Mouse (Mus musculus): ENCODE measurements around the gene Mrpl58. TPM values are rescaled to one million over a fixed set of nuclear protein-coding genes. Genes with fewer than 3 reads are reported as not detected.
A peak's percentile ranks its signal among the peaks of the same experiment; 100 is the strongest.

Mrpl58 gene
- total RNA-seq, 2 experiments from 2014 or later = 115 to 119 TPM

GRCm38 (mm10) chr11:115421328-115421727 is 17.8 kb downstream of the Mrpl58 start:
- DNase-seq (ENCODE audit: low spot score in 2 of 2) = no peak
- intact Hi-C loops (cut with DNase I) = loop anchor here (2.0 kb wide), 2 partner anchors 53 to 55 kb away; partner anchors contain the start of genes Armc7 and Hid1

- no peak for DNase-seq (ENCODE audit: low spot score in 2 of 2)
- intact Hi-C loops (cut with DNase I) = loop anchor here (2.0 kb wide), 2 partner anchors 53 to 55 kb away; partner anchors contain the start of genes Armc7 and Hid1
Observed at GRCm38 (mm10) chr11:115421972-115422371, 18.4 kb downstream of the Mrpl58 start.

GRCm38 (mm10) chr11:115423091-115423490 is 19.5 kb downstream of the Mrpl58 start:
- intact Hi-C loops (cut with DNase I) = no loop called here
- no peak for DNase-seq (ENCODE audit: low spot score in 2 of 2)

- intact Hi-C loops (cut with DNase I) = no loop called here
- DNase-seq (ENCODE audit: low spot score in 2 of 2) = no peak
Observed at GRCm38 (mm10) chr11:115424666-115425065, 21.1 kb downstream of the Mrpl58 start.

GRCm38 (mm10) chr11:115425671-115426070 is 22.1 kb downstream of the Mrpl58 start:
- no peak for DNase-seq (ENCODE audit: low spot score in 2 of 2)
- intact Hi-C loops (cut with DNase I) = no loop called here

- peak; percentile 72 to 73 for DNase-seq (ENCODE audit: low spot score in 2 of 2)
- intact Hi-C loops (cut with DNase I) = loop anchor here (2.0 kb wide), 1 partner anchor 47 kb away; the partner anchor contains the start of gene Armc7
Observed at GRCm38 (mm10) chr11:115427482-115428331, 24.2 kb downstream of the Mrpl58 start.

GRCm38 (mm10) chr11:115429307-115429706 is 25.8 kb downstream of the Mrpl58 start:
- DNase-seq (ENCODE audit: low spot score in 2 of 2) = peak in 1 of 2 experiments; percentile 58
- intact Hi-C loops (cut with DNase I) = loop anchor here (2.0 kb wide), 1 partner anchor 45 kb away; the partner anchor contains the start of gene Armc7

- intact Hi-C loops (cut with DNase I) = no loop called here
- no peak for DNase-seq (ENCODE audit: low spot score in 2 of 2)
Observed at GRCm38 (mm10) chr11:115430561-115430960, 27.0 kb downstream of the Mrpl58 start.

GRCm38 (mm10) chr11:115432814-115433213 is 29.3 kb downstream of the Mrpl58 start:
- intact Hi-C loops (cut with DNase I) = no loop called here
- DNase-seq (ENCODE audit: low spot score in 2 of 2) = no peak

- no peak for DNase-seq (ENCODE audit: low spot score in 2 of 2)
- intact Hi-C loops (cut with DNase I) = no loop called here
Observed at GRCm38 (mm10) chr11:115433342-115433741, 29.8 kb downstream of the Mrpl58 start.

- intact Hi-C loops (cut with DNase I) = no loop called here
- DNase-seq (ENCODE audit: low spot score in 2 of 2) = no peak
Observed at GRCm38 (mm10) chr11:115435596-115436337, 32.2 kb downstream of the Mrpl58 start.

GRCm38 (mm10) chr11:115437571-115438122 is 34.1 kb downstream of the Mrpl58 start:
- intact Hi-C loops (cut with DNase I) = no loop called here
- DNase-seq (ENCODE audit: low spot score in 2 of 2) = no peak

- no peak for DNase-seq (ENCODE audit: low spot score in 2 of 2)
- intact Hi-C loops (cut with DNase I) = no loop called here
Observed at GRCm38 (mm10) chr11:115439326-115439725, 35.8 kb downstream of the Mrpl58 start.

- intact Hi-C loops (cut with DNase I) = no loop called here
- DNase-seq (ENCODE audit: low spot score in 2 of 2) = no peak
Observed at GRCm38 (mm10) chr11:115439906-115440595, 36.5 kb downstream of the Mrpl58 start, which contains the start of gene Trim80. Gene Trim80, plus strand, starts transcription at chr11:115440545.

GRCm38 (mm10) chr11:115441417-115441816 is 37.9 kb downstream of the Mrpl58 start:
- intact Hi-C loops (cut with DNase I) = no loop called here
- DNase-seq (ENCODE audit: low spot score in 2 of 2) = no peak

- intact Hi-C loops (cut with DNase I) = no loop called here
- DNase-seq (ENCODE audit: low spot score in 2 of 2) = no peak
Observed at GRCm38 (mm10) chr11:115446906-115447305, 43.4 kb downstream of the Mrpl58 start.

- intact Hi-C loops (cut with DNase I) = no loop called here
- DNase-seq (ENCODE audit: low spot score in 2 of 2) = no peak
Observed at GRCm38 (mm10) chr11:115447321-115447885, 43.9 kb downstream of the Mrpl58 start.

GRCm38 (mm10) chr11:115448075-115448474 is 44.5 kb downstream of the Mrpl58 start:
- DNase-seq (ENCODE audit: low spot score in 2 of 2) = no peak
- intact Hi-C loops (cut with DNase I) = no loop called here

- no peak for DNase-seq (ENCODE audit: low spot score in 2 of 2)
- intact Hi-C loops (cut with DNase I) = no loop called here
Observed at GRCm38 (mm10) chr11:115448998-115449397, 45.4 kb downstream of the Mrpl58 start.

Data from left cerebral cortex, postnatal 36 days (tissue).